Mouse (Mus musculus) small intestine, adult 2 months (tissue): ENCODE data around the gene Ufd1.

Experiments
- CTCF ChIP-seq: fragments of 200-500 bp; IDR thresholded peaks from 2 replicates; pipeline ENCODE4 v1.5.1; 2012; ENCODE audit warnings: low read depth, mild to moderate bottlenecking, control low read depth, inconsistent platforms, low read length, moderate library complexity, mixed read lengths; ENCODE audit not compliant: insufficient replicate concordance, insufficient read length; ENCODE audit errors: extremely low read depth
- POLR2A ChIP-seq: fragments of 200-500 bp; IDR thresholded peaks from 2 replicates; pipeline ENCODE4 v1.6.1; 2012; ENCODE audit warnings: low read depth, mild to moderate bottlenecking, control low read depth, inconsistent platforms, low read length, moderate library complexity

DNA sequence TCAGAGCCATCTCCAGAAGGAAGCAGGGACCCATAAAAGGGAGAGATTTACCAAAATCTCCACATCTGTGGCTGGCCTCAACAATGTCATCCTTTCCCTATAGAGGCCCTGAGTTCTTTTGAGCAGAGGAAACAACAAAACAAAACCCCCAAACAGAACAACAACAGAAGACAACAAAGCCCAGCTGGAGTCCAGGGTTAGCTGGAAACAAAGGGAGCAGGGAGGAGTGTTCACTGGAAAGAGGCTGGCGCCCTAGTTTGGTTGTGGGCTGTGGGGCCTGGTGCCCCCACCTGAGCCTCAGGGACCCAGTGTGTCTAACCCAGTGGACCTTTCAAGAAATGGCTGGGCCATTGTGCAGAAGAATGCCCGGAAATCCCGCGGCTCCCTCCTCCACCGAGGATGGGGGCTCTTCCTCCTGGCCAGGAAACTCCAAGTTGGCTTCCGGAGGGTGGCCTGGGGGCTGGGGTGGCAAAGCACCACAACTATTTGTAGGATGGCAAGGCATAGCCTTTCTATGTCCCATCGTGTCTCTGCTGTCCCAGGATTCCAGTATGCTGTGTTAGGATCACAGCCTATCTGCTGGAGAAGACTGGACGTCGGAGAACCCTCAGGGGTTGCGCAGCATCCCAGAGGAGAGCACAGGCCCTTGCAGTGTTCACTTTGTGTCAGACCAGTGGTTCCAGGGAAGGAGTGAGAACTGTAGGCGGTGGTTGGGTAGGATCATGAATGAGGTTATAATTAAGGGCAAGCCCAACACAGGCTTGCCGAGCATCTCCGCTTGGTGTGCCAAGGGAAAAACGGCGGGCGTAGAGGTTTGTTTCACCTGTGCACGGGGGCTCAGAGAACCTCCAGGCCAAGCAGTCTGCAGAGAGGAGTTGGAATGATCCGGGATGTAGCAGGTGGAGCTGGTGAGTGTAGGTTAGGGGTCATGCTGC, 35.7 kb upstream of the Ufd1 start:
- TF ChIP-seq CTCF (no peak), POLR2A (no peak)
